Mouse (Mus musculus) brain, adult 2 months (tissue): ENCODE measurements at regions not wholly inside any gene's neighbourhood (a gene's known extent, or its start where the extent isn't known, plus 50 kb on each side); places are given as distances from the start of the nearest gene placed in this dataset.
"Not testable (repeated sequence)": the region's sequence is repeated elsewhere in the genome, so short reads cannot be mapped to it uniquely, and the experiment has no call there.

Experiments used
- DNase-seq: peaks from one replicate; pipeline ENCODE4 v3.0.0; 2011; ENCODE audit warnings: low read depth, low spot score

GRCm38 (mm10) chr6:109125447-109125846, 297.0 kb downstream of the Edem1 start:
- no peak for DNase-seq

DNA sequence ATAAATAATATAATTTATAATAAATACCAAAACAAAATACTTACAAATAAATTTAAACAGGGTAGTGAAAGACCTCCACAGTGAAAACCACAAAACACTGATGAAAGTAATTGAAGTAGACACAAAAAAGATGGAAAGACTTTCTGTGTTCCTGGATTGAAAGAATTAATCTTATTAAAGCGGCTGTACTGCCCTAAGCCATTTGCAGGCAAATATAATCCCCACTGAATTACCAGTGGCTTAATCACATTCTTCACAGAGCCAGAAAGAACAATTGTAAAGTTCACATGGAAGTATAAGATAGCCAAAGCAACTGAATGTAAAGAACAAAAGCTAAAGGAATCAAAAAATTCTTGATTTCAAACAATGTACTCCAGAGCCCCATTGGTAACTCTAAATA, 298.8 kb downstream of the Edem1 start:
- DNase-seq: no peak

DNA sequence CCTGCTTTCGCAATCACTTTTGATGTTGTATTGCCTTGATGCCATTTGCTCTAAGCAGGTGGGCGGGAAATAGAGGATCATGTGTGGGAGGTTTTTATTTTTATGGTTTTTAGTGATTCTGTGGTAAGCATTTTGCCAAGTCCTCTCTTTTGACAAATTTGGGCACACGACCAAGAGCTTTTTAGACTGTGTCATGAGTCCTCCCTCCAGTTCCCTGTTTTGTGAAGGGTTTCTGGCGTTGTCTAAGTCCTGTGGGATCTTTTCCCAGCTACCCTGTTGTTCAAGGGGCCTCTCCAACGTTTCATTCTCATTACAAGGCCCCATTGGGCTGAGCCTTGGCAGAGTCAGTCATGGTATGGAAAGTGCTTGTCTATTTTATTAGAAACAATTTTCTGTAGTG, 317.7 kb downstream of the Edem1 start:
- DNase-seq: peak; percentile 70

DNA sequence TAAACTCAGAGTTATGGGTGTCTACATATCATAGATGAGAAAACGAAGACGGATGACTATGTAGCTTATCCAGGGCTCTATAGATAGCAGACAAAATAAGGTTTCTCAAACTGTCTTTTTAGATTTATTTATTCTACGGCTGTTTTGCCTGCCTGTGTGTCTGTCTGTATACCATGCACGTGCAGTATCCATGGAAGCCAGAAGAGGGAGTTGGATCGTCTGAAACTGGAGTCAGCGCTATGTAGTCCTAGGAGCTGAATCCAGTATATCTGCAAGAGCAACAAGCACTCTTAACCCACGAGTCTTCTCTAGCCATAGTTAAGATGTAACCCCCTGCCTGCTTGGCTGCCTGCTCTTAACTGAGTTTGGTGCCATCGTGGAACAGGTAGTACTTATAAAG, 320.6 kb downstream of the Edem1 start:
- DNase-seq: peak; percentile 23

- DNase-seq: peak; percentile 94
Observed at GRCm38 (mm10) chr6:109150023-109150911, 321.8 kb downstream of the Edem1 start.

GRCm38 (mm10) chr6:109150912-109151256, 322.4 kb downstream of the Edem1 start:
- no peak for DNase-seq

GRCm38 (mm10) chr6:109153624-109154023, 325.2 kb downstream of the Edem1 start:
- DNase-seq: no peak

DNA sequence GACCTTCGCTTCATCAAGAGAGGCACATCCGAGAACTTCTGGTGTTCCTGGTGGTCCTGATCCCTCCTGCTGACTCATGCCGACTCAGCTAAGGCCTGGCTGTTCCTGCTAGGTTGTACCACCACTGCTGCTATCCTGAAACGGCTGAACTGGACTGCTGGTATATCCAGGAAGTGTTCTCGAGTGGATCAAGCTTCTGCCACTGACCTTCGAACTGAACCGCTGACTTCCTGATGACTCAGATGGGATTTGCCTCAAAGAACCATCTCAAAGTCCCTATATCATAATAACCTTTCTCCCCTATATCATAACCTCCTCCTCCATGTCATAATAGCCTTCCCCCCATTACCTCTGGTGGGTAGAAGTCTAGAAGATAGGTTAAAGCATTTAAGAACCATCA, 331.1 kb downstream of the Edem1 start:
- no peak for DNase-seq

- DNase-seq: peak; percentile 33
Observed at GRCm38 (mm10) chr6:109167439-109167838, 339.0 kb downstream of the Edem1 start.

DNA sequence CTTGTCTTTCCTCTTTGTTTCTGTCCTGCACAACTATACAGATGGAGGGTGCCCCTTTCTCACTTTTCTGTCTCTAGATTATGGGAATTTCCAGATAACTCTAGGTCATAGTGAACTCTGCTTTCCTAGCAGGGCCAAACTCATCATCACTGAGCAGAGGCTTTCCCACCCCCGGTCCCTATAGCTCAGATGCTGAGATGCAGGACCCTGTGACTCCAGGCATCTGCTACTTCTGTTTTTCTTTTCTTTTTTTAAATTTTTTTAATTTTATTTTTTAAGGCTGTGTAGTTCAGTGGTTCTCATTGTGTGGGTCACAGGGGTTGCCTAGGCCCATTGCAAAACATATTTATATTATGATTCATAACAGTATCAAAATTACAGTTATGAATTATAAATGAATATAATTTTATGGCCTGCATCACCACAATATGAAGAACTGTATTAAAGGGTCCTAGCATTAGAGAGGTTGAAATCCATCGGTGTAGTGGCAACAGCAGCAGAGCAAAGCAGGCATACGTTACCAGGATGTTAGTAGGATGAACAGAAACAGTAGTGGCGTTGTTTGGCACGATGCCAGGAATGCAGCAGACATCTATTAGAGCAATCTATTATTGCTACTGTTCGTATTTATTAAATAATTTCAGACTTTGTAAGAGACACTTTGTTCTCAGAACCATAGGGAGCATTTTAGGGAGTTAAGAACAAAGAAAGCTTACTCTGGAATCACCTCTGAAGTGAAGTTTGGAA, 343.8 kb downstream of the Edem1 start:
- no peak for DNase-seq

GRCm38 (mm10) chr6:109173015-109173414, 344.6 kb downstream of the Edem1 start:
- no peak for DNase-seq

DNA sequence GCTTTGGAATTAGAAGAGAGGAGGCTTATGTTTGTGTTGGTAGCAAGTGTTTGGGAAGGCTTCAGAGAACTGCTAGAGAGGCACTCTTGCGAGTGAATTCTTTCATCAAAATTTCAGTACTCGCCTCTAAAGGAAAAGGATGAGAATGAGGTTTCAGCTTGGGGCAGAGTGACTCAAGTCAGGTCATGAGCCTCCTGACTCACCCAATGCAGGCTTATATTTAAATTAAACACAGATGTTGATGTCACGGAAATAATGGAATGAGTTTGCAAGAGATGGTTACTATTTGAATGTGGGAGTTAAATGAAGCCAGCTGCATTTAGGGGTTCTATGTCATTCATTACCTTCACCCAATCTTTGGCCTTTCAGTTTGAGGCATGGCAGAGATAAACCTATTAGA, 348.4 kb downstream of the Edem1 start:
- DNase-seq: no peak

DNA sequence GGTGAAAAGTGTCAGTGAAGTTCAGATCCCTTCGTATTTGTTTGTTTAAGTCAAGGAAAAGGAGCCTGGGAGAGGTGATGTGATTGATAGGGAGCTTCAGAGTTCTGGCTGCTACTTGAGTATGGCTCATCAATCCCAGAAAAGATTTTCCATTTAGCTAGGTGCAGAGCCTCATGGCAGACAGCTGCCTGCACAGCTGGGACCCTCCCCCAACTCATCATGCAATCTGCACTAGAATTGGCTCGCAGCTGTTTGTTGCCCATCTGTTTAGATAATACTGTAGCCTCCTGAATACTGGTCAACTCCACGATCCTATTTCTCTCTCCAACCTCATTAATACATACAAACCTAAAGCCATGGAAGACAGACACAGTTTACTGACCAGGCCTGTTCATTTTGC, 354.4 kb downstream of the Edem1 start:
- DNase-seq: no peak

DNA sequence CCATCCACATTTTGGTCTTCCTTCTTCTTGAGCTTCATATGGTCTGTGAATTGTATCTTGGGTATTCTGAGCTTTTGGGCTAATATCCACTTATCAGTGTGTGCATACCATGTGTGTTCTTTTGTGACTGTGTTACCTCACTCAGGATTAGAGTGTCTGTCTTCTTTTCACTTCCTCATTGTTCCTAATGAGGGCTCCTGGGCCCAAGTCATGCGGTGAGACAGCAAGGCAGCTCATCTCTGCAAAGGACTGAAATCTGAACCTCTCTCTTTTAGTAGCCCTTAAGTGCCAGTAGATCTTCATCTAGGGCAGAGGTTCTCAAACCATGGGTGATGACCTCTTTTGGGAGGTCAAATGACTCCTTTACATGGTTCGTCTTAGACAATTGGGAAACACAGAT, 364.6 kb downstream of the Edem1 start:
- DNase-seq: not testable (repeated sequence)

DNA sequence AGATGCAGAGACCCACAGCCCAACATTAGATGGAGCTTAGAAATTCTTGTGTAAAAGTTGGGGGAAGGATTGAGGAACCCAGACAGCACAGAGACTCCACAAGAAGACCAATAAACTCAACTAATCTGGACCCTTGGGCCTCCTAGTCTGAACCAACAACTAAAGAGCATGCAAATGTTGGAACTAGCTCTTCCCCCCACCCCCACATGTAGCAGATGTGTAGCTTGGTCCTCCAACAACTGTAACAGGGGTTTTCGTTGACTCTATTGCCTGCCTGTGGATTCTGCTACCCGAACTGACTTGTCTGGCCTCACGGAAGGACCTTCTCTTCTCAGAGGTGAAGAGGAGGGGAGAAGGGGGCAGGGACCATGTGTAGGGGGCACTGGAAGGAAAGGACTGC, 365.2 kb downstream of the Edem1 start:
- DNase-seq: no peak

GRCm38 (mm10) chr6:109209699-109210098, 381.3 kb downstream of the Edem1 start:
- no peak for DNase-seq

GRCm38 (mm10) chr6:109230391-109230790, 401.9 kb downstream of the Edem1 start:
- DNase-seq: no peak

DNA sequence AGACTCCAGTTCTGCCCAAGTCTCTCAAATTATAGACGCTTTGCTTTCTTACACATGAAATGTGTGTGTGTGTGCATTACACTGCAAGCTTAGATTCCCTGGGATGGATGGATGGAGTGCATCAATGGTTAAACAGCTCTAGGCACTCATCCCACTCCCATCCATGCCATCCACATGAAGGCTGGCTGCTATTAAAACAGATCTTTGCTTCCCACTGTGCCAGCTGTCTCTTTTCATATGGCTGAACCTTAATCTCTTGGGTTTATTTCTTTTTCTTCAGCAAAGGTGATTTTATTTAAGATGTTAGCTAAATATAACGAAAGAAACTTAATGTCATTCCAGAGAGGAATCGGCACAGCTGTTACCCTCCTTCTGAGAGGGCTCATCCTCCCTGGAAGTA, 405.0 kb downstream of the Edem1 start:
- DNase-seq: peak; percentile 57

- DNase-seq: no peak
Observed at GRCm38 (mm10) chr6:109245666-109246065, 417.2 kb downstream of the Edem1 start.

DNA sequence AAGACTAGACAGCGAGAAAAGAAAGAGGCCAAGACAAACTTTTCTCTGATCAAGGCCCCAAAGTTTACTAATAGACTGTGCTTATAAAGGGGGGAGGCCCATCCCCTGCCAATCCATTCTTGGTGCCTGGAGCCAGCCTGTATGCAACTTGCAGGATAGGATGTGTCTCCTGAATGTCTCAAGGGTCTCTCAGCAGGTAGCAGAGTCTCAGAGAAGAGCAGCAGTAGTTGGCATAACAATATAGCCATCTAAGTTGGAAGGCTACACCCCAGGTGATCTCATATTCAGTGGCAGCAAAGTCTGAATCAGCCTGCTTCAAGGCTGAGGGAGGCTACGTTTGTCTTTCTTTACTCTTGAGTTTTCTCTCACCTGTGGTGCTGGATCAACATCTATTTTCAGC, 418.1 kb downstream of the Edem1 start:
- DNase-seq: not testable (repeated sequence)
